Mouse (Mus musculus) testis, adult 2 months (tissue): ENCODE measurements around the gene Slc5a3.

Source experiments
- CTCF ChIP-seq: fragments of 200-500 bp; IDR thresholded peaks from 2 replicates; pipeline ENCODE4 v1.5.1; 2012; ENCODE audit warnings: low read depth, mild to moderate bottlenecking, inconsistent platforms, low read length, moderate library complexity; ENCODE audit not compliant: control insufficient read depth, insufficient read depth, insufficient replicate concordance
- POLR2A ChIP-seq: fragments of 200-500 bp; IDR thresholded peaks from 2 replicates; pipeline ENCODE4 v1.6.1; 2012; ENCODE audit warnings: low read depth, mild to moderate bottlenecking, inconsistent platforms, low read length, moderate library complexity; ENCODE audit not compliant: control insufficient read depth

GRCm38 (mm10) chr16:92052569-92052968, 5.6 kb upstream of the Slc5a3 start:
- TF ChIP-seq POLR2A = no peak
- no peak for TF ChIP-seq CTCF
